Mouse (Mus musculus): ENCODE data around the gene Gm10382. TPM values are rescaled to one million over a fixed set of nuclear protein-coding genes. Genes with fewer than 3 reads are reported as not detected.

The Gm10382 gene
- polyA plus RNA-seq, 1 experiment from 2014 or later, result 4.1 TPM

- in situ Hi-C loops (cut with MboI; ENCODE audit: low pct_unique_long_range_greater_than_20kb), result loop anchor here (5.0 kb wide), 1 partner anchor 72 kb away; the partner anchor contains the start of gene Aacs
Observed at GRCm38 (mm10) chr5:125404903-125405545, 15.9 kb downstream of the Gm10382 start.

GRCm38 (mm10) chr5:125405546-125406248, 16.6 kb downstream of the Gm10382 start:
- POLR2A ChIA-PET, result interaction anchor here (0.6 to 4.8 kb wide), 7 partner anchors 12 to 44 kb away, joined by 3 to 73 read pairs (median 7); partner anchors contain the start of gene Ubc
- TF ChIP-seq CTCF (IDR thresholded peaks at IDR 0.05), result no peak
- DNase-seq (ENCODE audit: low read depth, low spot score), result no peak
- CTCF ChIA-PET, result interaction anchor here (1.2 to 4.6 kb wide), 8 partner anchors 11 to 82 kb away, joined by 3 to 37 read pairs (median 6); no protein-coding TSS in a partner anchor
- in situ Hi-C loops (cut with MboI; ENCODE audit: low pct_unique_long_range_greater_than_20kb), result loop anchor here (5.0 kb wide), 1 partner anchor 72 kb away; the partner anchor contains the start of gene Aacs
- no peaks in the 10 kb centered on the region for H3K27me3 ChIP-seq
- peak; percentile 4 for ATAC-seq

More at GRCm38 (mm10) chr5:125404903-125405545, 15.9 kb downstream of the Gm10382 start:
- POLR2A ChIA-PET, result interaction anchor here (0.6 to 4.8 kb wide), 6 partner anchors 11 to 45 kb away, joined by 4 to 73 read pairs (median 8); partner anchors contain the start of gene Ubc
- CTCF ChIA-PET, result interaction anchor here (1.4 to 4.6 kb wide), 4 partner anchors 11 to 38 kb away, joined by 3 to 37 read pairs (median 15); no protein-coding TSS in a partner anchor
- ATAC-seq (peak; percentile 44), DNase-seq (ENCODE audit: low read depth, low spot score) (no peak)
- TF ChIP-seq CTCF (IDR thresholded peaks at IDR 0.05), result no peak
- H3K27me3 ChIP-seq, result no peaks in the 10 kb centered on the region

GRCm38 (mm10) chr5:125406322-125407016, 17.3 kb downstream of the Gm10382 start:
- CTCF ChIA-PET, result interaction anchor here (1.2 to 4.6 kb wide), 8 partner anchors 12 to 81 kb away, joined by 3 to 37 read pairs (median 6); no protein-coding TSS in a partner anchor

GRCm38 (mm10) chr5:125407020-125407830, 18.1 kb downstream of the Gm10382 start:
- H3K27me3 ChIP-seq, result no peaks in the 10 kb centered on the region
- no peak for DNase-seq (ENCODE audit: low read depth, low spot score)
- in situ Hi-C loops (cut with MboI; ENCODE audit: low pct_unique_long_range_greater_than_20kb), result loop anchor here (5.0 kb wide), 1 partner anchor 70 kb away; the partner anchor contains the start of gene Aacs
- ATAC-seq, result no peak
- TF ChIP-seq CTCF (IDR thresholded peaks at IDR 0.05), result no peak
- CTCF ChIA-PET, result interaction anchor here (1.6 to 4.6 kb wide), 5 partner anchors 13 to 81 kb away, joined by 4 to 37 read pairs (median 6); no protein-coding TSS in a partner anchor
- POLR2A ChIA-PET, result interaction anchor here (0.6 to 4.8 kb wide), 4 partner anchors 13 to 710 kb away, joined by 3 to 73 read pairs (median 20); no protein-coding TSS in a partner anchor

More at GRCm38 (mm10) chr5:125406322-125407016, 17.3 kb downstream of the Gm10382 start:
- POLR2A ChIA-PET, result interaction anchor here (0.8 to 4.8 kb wide), 5 partner anchors 13 to 22 kb away, joined by 3 to 73 read pairs (median 9); no protein-coding TSS in a partner anchor
- peak; percentile 50 for ATAC-seq
- no peak for DNase-seq (ENCODE audit: low read depth, low spot score)
- no peaks in the 10 kb centered on the region for H3K27me3 ChIP-seq
- in situ Hi-C loops (cut with MboI; ENCODE audit: low pct_unique_long_range_greater_than_20kb), result loop anchor here (5.0 kb wide), 1 partner anchor 71 kb away; the partner anchor contains the start of gene Aacs
- no peak for TF ChIP-seq CTCF (IDR thresholded peaks at IDR 0.05)

- DNase-seq (ENCODE audit: low read depth, low spot score) (no peak), ATAC-seq (no peak)
- ChIA-PET CTCF (interaction anchor here (1.4 to 4.6 kb wide), 3 partner anchors 14 to 80 kb away, joined by 3 to 37 read pairs (median 6); no protein-coding TSS in a partner anchor), POLR2A (interaction anchor here (1.4 to 4.8 kb wide), 3 partner anchors 14 to 24 kb away, joined by 3 to 73 read pairs (median 32); no protein-coding TSS in a partner anchor)
- TF ChIP-seq CTCF (IDR thresholded peaks at IDR 0.05), result no peak
- H3K27me3 ChIP-seq, result no peaks in the 10 kb centered on the region
- in situ Hi-C loops (cut with MboI; ENCODE audit: low pct_unique_long_range_greater_than_20kb), result loop anchor here (5.0 kb wide), 1 partner anchor 69 kb away; the partner anchor contains the start of gene Aacs
Observed at GRCm38 (mm10) chr5:125407910-125408575, 18.9 kb downstream of the Gm10382 start.

- H3K27me3 ChIP-seq, result no peaks in the 10 kb centered on the region
- peak; percentile 7 for ATAC-seq
- POLR2A ChIA-PET, result interaction anchor here (1.4 to 1.6 kb wide), 2 partner anchors 17 to 89 kb away, joined by 3 read pairs; no protein-coding TSS in a partner anchor
- DNase-seq (ENCODE audit: low read depth, low spot score), result no peak
- in situ Hi-C loops (cut with MboI; ENCODE audit: low pct_unique_long_range_greater_than_20kb), result loop anchor here (5.0 kb wide), 1 partner anchor 68 kb away; the partner anchor contains the start of gene Aacs
- CTCF ChIA-PET, result interaction anchor here (1.4 kb wide), 1 partner anchor 24 kb away, joined by 3 read pairs; no protein-coding TSS in a partner anchor
- TF ChIP-seq CTCF (IDR thresholded peaks at IDR 0.05), result no peak
Observed at GRCm38 (mm10) chr5:125408842-125409241, 19.7 kb downstream of the Gm10382 start.

GRCm38 (mm10) chr5:125409348-125410090, 20.4 kb downstream of the Gm10382 start:
- in situ Hi-C loops (cut with MboI; ENCODE audit: low pct_unique_long_range_greater_than_20kb), result loop anchor here (5.0 kb wide), 1 partner anchor 68 kb away; the partner anchor contains the start of gene Aacs
- DNase-seq (ENCODE audit: low read depth, low spot score), result no peak
- ChIA-PET POLR2A (interaction anchor here (1.4 to 1.6 kb wide), 2 partner anchors 17 to 88 kb away, joined by 3 read pairs; no protein-coding TSS in a partner anchor), CTCF (interaction anchor here (1.4 to 1.6 kb wide), 3 partner anchors 23 to 31 kb away, joined by 3 read pairs; no protein-coding TSS in a partner anchor)
- no peak for TF ChIP-seq CTCF (IDR thresholded peaks at IDR 0.05)
- H3K27me3 ChIP-seq, result no peaks in the 10 kb centered on the region
- no peak for ATAC-seq
